Comparison of ENCODE assay signal across 9 mouse cellular contexts in the genomic region with DNA sequence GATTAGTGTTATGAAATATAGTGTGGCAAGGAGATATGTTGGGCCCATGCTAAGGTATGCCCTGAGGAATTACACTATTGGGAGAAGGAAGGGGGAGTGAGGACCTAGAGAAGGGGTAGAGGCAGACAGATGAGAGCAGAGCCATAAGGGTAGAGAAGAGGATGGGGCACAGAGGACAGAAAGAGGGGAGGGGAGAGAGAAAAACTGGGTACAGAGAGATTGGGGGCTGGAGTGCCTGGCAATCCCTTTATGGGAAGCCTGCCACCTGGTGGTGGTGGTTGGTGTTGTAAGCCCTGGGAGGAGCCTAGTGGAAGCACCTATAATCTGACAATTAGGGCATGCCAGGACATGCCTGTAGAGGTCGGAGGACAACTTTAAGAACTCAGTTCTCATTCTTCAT. TPM values are rescaled to one million over a fixed set of nuclear protein-coding genes. Genes with fewer than 3 reads are reported as not detected.
DNase-seq lines count a peak whose midpoint lies in the region; ATAC-seq and TF ChIP-seq lines count a peak whose summit lies in the region.
"Had no signal": no experiment of that assay in that cellular context is flagged by ENCODE, and none has a peak within 500 bp of the region (broad histone marks: within the 10 kb centered on the region; RNA-seq: fewer than 3 reads in every experiment).

No protein-coding gene starts in this region.

- peak; percentile 74 for DNase-seq in brain, embryonic 14.5 days (ENCODE audit: low read depth)
- DNase-seq in forebrain, embryonic 11.5 days (ENCODE audit: low spot score): peak; percentile 88
- peak; percentile 91 for DNase-seq in heart, postnatal 4 days
- DNase-seq in layer of hippocampus, adult 18-20 months (ENCODE audit: low spot score in 2 of 2): peak; percentile 62 to 89
- DNase-seq in lung, embryonic 14.5 days: peak; percentile 83
- peak; percentile 20 for DNase-seq in testis, postnatal 14 days (ENCODE audit: low spot score)

- H3K27me3 ChIP-seq in E14TG2a.4 (ENCODE audit: insufficient read depth, low read length): no peaks in the 10 kb centered on the region
- no peaks in the 10 kb centered on the region for H3K27me3 ChIP-seq in forebrain, embryonic 11.5 days (ENCODE audit: control insufficient read depth, insufficient read depth, low read length)
- H3K27me3 ChIP-seq in lung, embryonic 14.5 days (ENCODE audit: insufficient read depth, low read length): no peaks in the 10 kb centered on the region
- H3K27me3 ChIP-seq: heart, embryonic 13.5 days had no signal

- no peak overlapping the region for H3K27ac ChIP-seq in forebrain, embryonic 11.5 days (ENCODE audit: low read depth, low read length)
- H3K27ac ChIP-seq in lung, embryonic 14.5 days (ENCODE audit: low read depth): no peak overlapping the region
- no peak overlapping the region for H3K27ac ChIP-seq in olfactory bulb, adult 2 months (ENCODE audit: insufficient read depth, low read depth, low read length)
- H3K27ac ChIP-seq: heart, embryonic 13.5 days had no signal

- H3K4me3 ChIP-seq in E14TG2a.4 (replicated peaks; ENCODE audit: low read length): no peak overlapping the region
- no peak overlapping the region for H3K4me3 ChIP-seq in forebrain, embryonic 11.5 days (ENCODE audit: low read depth, low read length)
- H3K4me3 ChIP-seq in lung, embryonic 14.5 days (ENCODE audit: low read depth, low read length): no peak overlapping the region
- H3K4me3 ChIP-seq in olfactory bulb, adult 2 months (ENCODE audit: insufficient read depth, low read depth, low read length): no peak overlapping the region
- H3K4me3 ChIP-seq: heart, embryonic 13.5 days had no signal

- H3K4me1 ChIP-seq in E14TG2a.4 (replicated peaks; ENCODE audit: low read depth, low read length): peaks cover 6% of the 10 kb centered on the region
- H3K4me1 ChIP-seq in forebrain, embryonic 11.5 days (replicated peaks; ENCODE audit: control insufficient read depth, insufficient read depth, low read length): no peaks in the 10 kb centered on the region
- H3K4me1 ChIP-seq in lung, embryonic 14.5 days (ENCODE audit: insufficient read depth): no peaks in the 10 kb centered on the region
- H3K4me1 ChIP-seq in olfactory bulb, adult 2 months (ENCODE audit: control insufficient read depth, insufficient read depth, low read length): no peaks in the 10 kb centered on the region
- H3K4me1 ChIP-seq: heart, embryonic 13.5 days had no signal

- no peak overlapping the region for H3K9ac ChIP-seq in forebrain, embryonic 11.5 days (ENCODE audit: low read length)
- H3K9ac ChIP-seq in lung, embryonic 14.5 days: no peak overlapping the region
- H3K9ac ChIP-seq: heart, embryonic 13.5 days had no signal

- H3K36me3 ChIP-seq in E14TG2a.4 (ENCODE audit: insufficient read depth, low read length): peaks cover 6% of the 10 kb centered on the region
- no peaks in the 10 kb centered on the region for H3K36me3 ChIP-seq in forebrain, embryonic 11.5 days (ENCODE audit: control insufficient read depth, insufficient read depth, low read length)
- H3K36me3 ChIP-seq in lung, embryonic 14.5 days (ENCODE audit: insufficient read depth): peaks cover 19% of the 10 kb centered on the region; the same call in 1 of the 2 replicates

- TF ChIP-seq CTCF in E14TG2a.4 (conservative IDR thresholded peaks at IDR 0.05; ENCODE audit: low read length): peak; percentile 58
- TF ChIP-seq CTCF in brain, embryonic 14.5 days (IDR thresholded peaks at IDR 0.05; ENCODE audit: borderline replicate concordance, extremely low read depth, insufficient read depth, insufficient read length): peak; percentile 82
- peak; percentile 81 for TF ChIP-seq CTCF in lung, embryonic 14.5 days (IDR thresholded peaks at IDR 0.05; ENCODE audit: low read depth)
- peak; percentile 57 for TF ChIP-seq CTCF in olfactory bulb, adult 2 months (IDR thresholded peaks at IDR 0.05; ENCODE audit: insufficient read depth, low read depth, low read length)

- 25% methylated on average over 1 of the region's 1 CpGs for WGBS in forebrain, embryonic 11.5 days
- 14% methylated on average over 1 of the region's 1 CpGs for WGBS in lung, embryonic 14.5 days
- 0% methylated on average over 1 of the region's 1 CpGs for WGBS in olfactory bulb, adult 2 months

- ATAC-seq in forebrain, embryonic 11.5 days (replicated peaks; ENCODE audit: low FRiP score): peak; percentile 71
- ATAC-seq in lung, embryonic 14.5 days (ENCODE audit: insufficient read depth): peak; percentile 52; the same call in 1 of the 2 replicates

- no peak for TF ChIP-seq POLR2A in brain, embryonic 14.5 days (IDR thresholded peaks at IDR 0.05; ENCODE audit: borderline replicate concordance, extremely low read depth, insufficient read depth, insufficient read length, poor library complexity, severe bottlenecking)
- no peak for TF ChIP-seq POLR2A in olfactory bulb, adult 2 months (IDR thresholded peaks at IDR 0.05; ENCODE audit: insufficient read depth, low read depth, low read length)

- no peak overlapping the region for H3K4me2 ChIP-seq in forebrain, embryonic 11.5 days (ENCODE audit: low read depth, low read length, severe bottlenecking)
- H3K4me2 ChIP-seq in lung, embryonic 14.5 days: no peak overlapping the region
- H3K4me2 ChIP-seq: heart, embryonic 13.5 days had no signal

- 0 out of 2 replicates have a peak, but pooled peaks cover 2% of the 10 kb centered on the region for H3K9me3 ChIP-seq in E14TG2a.4 (ENCODE audit: low read length)
- H3K9me3 ChIP-seq in forebrain, embryonic 11.5 days (ENCODE audit: control insufficient read depth, low read length): no peaks in the 10 kb centered on the region
- H3K9me3 ChIP-seq in lung, embryonic 14.5 days (ENCODE audit: low read depth, low read length): no peaks in the 10 kb centered on the region
- H3K9me3 ChIP-seq: heart, embryonic 13.5 days had no signal

RNA-seq across cellular contexts. Expression of a gene that starts 39.4 kb away (rescaled TPM):
- 6.8 and 10.0 TPM in 2 replicates for polyA plus RNA-seq in brain, embryonic 14.5 days (2012; rRNA removed)
- polyA plus RNA-seq in forebrain, embryonic 11.5 days (2014; fragmentation: Nextera tagmentation; extraction: Ambion mirVana): 10.8 and 13.8 TPM in 2 replicates
- total RNA-seq in heart, postnatal 4 days (2021): 10 to 100 TPM; 13.5 to 13.8 TPM
- total RNA-seq in layer of hippocampus, adult 18-20 months (2021): 10 to 100 TPM; 13.3 to 17.2 TPM
- polyA plus RNA-seq in lung, embryonic 14.5 days (2014; fragmentation: Nextera tagmentation; extraction: Ambion mirVana): 12.0 and 12.9 TPM in 2 replicates
- polyA plus RNA-seq in olfactory bulb, adult 2 months (2012; ENCODE audit: insufficient read depth, insufficient read length, low replicate concordance, missing spikeins): not detected in 2 replicates

RNA-seq across cellular contexts. Expression of a gene that starts 47.0 kb away (rescaled TPM):
- 3.4 and 4.5 TPM in 2 replicates for polyA plus RNA-seq in brain, embryonic 14.5 days (2012; rRNA removed)
- polyA plus RNA-seq in forebrain, embryonic 11.5 days (2014; fragmentation: Nextera tagmentation; extraction: Ambion mirVana): 8.8 and 9.0 TPM in 2 replicates
- total RNA-seq in heart, postnatal 4 days (2021): 1 to 10 TPM; 6.6 to 7.2 TPM
- total RNA-seq in layer of hippocampus, adult 18-20 months (2021): 10 to 100 TPM; 11.4 to 12.1 TPM
- 4.8 and 5.0 TPM in 2 replicates for polyA plus RNA-seq in lung, embryonic 14.5 days (2014; fragmentation: Nextera tagmentation; extraction: Ambion mirVana)
- polyA plus RNA-seq in olfactory bulb, adult 2 months (2012; ENCODE audit: insufficient read depth, insufficient read length, low replicate concordance, missing spikeins): not detected in 2 replicates

Comparison
In these comparisons a context has a peak if more than half of its experiments do, and no peak if none do; other contexts are left out.
1. DNase-seq: peak in every context shown above with its lines; median percentile 91 in heart, postnatal 4 days; 88 in forebrain, embryonic 11.5 days; 83 in lung, embryonic 14.5 days; 76 in layer of hippocampus, adult 18-20 months; 74 in brain, embryonic 14.5 days; 20 in testis, postnatal 14 days.